Mouse (Mus musculus) testis, adult 2 months (tissue): Measurements from ENCODE around the gene Olfr616.

Source experiments
- CTCF ChIP-seq: fragments of 200-500 bp; IDR thresholded peaks from 2 replicates; pipeline ENCODE4 v1.5.1; 2012; ENCODE audit warnings: low read depth, mild to moderate bottlenecking, inconsistent platforms, low read length, moderate library complexity; ENCODE audit not compliant: control insufficient read depth, insufficient read depth, insufficient replicate concordance
- POLR2A ChIP-seq: fragments of 200-500 bp; IDR thresholded peaks from 2 replicates; pipeline ENCODE4 v1.6.1; 2012; ENCODE audit warnings: low read depth, mild to moderate bottlenecking, inconsistent platforms, low read length, moderate library complexity; ENCODE audit not compliant: control insufficient read depth

- TF ChIP-seq CTCF, result no peak
- TF ChIP-seq POLR2A, result no peak
Measured at GRCm38 (mm10) chr7:103589803-103590202, 20.9 kb upstream of the Olfr616 start, which contains the start of gene Olfr618.
